Comparison of ENCODE assay signal across 8 mouse cellular contexts in the genomic region with DNA sequence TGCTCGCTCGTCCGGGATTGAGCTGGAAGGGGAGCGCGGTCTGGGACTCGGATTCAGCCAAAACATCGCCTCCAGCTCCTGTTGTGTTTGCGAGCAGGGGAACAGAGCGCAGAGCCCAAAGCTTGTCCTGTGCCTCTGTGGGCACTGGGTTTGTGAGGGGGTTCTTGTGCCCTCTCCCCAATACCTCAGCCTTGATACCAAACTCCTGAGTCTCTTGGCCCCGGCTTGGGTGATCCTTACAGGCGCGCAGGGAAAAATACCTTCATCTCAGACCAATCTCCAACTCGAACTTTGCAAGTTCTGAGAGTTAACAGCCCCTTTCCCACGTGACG. TPM values are rescaled to one million over a fixed set of nuclear protein-coding genes. Genes with fewer than 3 reads are reported as not detected.
A peak's percentile ranks its signal among the peaks of the same experiment; 100 is the strongest.
DNase-seq lines count a peak whose midpoint lies in the region; ATAC-seq and TF ChIP-seq lines count a peak whose summit lies in the region.

No protein-coding gene starts in this region.

- no peaks in the 10 kb centered on the region for H3K9me3 ChIP-seq in lung, postnatal 0 days (ENCODE audit: low read length)
- no peaks in the 10 kb centered on the region for H3K9me3 ChIP-seq in limb, embryonic 11.5 days (ENCODE audit: control insufficient read depth, low read length)

- no peak for ATAC-seq in lung, postnatal 0 days
- no peak for ATAC-seq in limb, embryonic 11.5 days (ENCODE audit: insufficient number of reproducible peaks, low FRiP score, low TSS enrichment, low read depth)
- no peak for ATAC-seq in megakaryocyte progenitor cell, adult 5-6 weeks (replicated peaks; ENCODE audit: poor library complexity)

- peaks cover 5% of the 10 kb centered on the region; the same call in 1 of the 2 replicates for H3K27me3 ChIP-seq in cerebellum, adult 2 months (ENCODE audit: control insufficient read depth, insufficient read depth, low read length)
- no peaks in the 10 kb centered on the region for H3K27me3 ChIP-seq in lung, postnatal 0 days (replicated peaks; ENCODE audit: insufficient read depth, low read length)
- no peaks in the 10 kb centered on the region for H3K27me3 ChIP-seq in limb, embryonic 11.5 days (ENCODE audit: control insufficient read depth, insufficient read depth, low read length)
- peaks cover 7% of the 10 kb centered on the region for H3K27me3 ChIP-seq in small intestine, adult 2 months (ENCODE audit: control insufficient read depth, insufficient read depth, low read length)

- H3K4me1 ChIP-seq in cerebellum, adult 2 months (ENCODE audit: control insufficient read depth, insufficient read depth, low read length): no peaks in the 10 kb centered on the region; the same call in 1 of the 2 replicates
- H3K4me1 ChIP-seq in lung, postnatal 0 days (ENCODE audit: insufficient read depth, low read depth, low read length): peaks cover 10% of the 10 kb centered on the region; the same call in 1 of the 2 replicates
- H3K4me1 ChIP-seq in limb, embryonic 11.5 days (ENCODE audit: control insufficient read depth, insufficient read depth, low read length): peaks cover 6% of the 10 kb centered on the region
- H3K4me1 ChIP-seq in small intestine, adult 2 months (ENCODE audit: control insufficient read depth, insufficient read depth, insufficient read length, low read length): no peaks in the 10 kb centered on the region

- no peaks in the 10 kb centered on the region for H3K36me3 ChIP-seq in lung, postnatal 0 days (ENCODE audit: insufficient read depth, low read length)
- no peaks in the 10 kb centered on the region for H3K36me3 ChIP-seq in limb, embryonic 11.5 days (ENCODE audit: control insufficient read depth, insufficient read depth, low read length)
- H3K36me3 ChIP-seq in small intestine, adult 2 months (ENCODE audit: control insufficient read depth, insufficient read depth, low read length): no peaks in the 10 kb centered on the region

- peak overlapping the region; percentile 29 for H3K4me3 ChIP-seq in cerebellum, adult 2 months (replicated peaks; ENCODE audit: insufficient read depth, low read depth, low read length)
- peak overlapping the region; percentile 77 for H3K4me3 ChIP-seq in lung, postnatal 0 days (ENCODE audit: low read depth, low read length)
- H3K4me3 ChIP-seq in limb, embryonic 11.5 days (ENCODE audit: low read depth, low read length): peak overlapping the region; percentile 84
- H3K4me3 ChIP-seq in small intestine, adult 2 months (ENCODE audit: low read depth, low read length): peak overlapping the region; percentile 66

- H3K4me2 ChIP-seq in lung, postnatal 0 days (replicated peaks; ENCODE audit: low read depth, low read length): peak overlapping the region; percentile 93
- H3K4me2 ChIP-seq in limb, embryonic 11.5 days (ENCODE audit: low read depth, severe bottlenecking): peak overlapping the region; percentile 79

- no peak for TF ChIP-seq EP300 in lung, postnatal 0 days (IDR thresholded peaks at IDR 0.05)

- no peak for TF ChIP-seq CTCF in cerebellum, adult 2 months (IDR thresholded peaks at IDR 0.05; ENCODE audit: borderline replicate concordance, insufficient read depth, low read depth, low read length)
- TF ChIP-seq CTCF in lung, postnatal 0 days (IDR thresholded peaks at IDR 0.05): no peak
- TF ChIP-seq CTCF in small intestine, adult 2 months (IDR thresholded peaks at IDR 0.05; ENCODE audit: extremely low read depth, insufficient read length, insufficient replicate concordance, low read depth, low read length): no peak

- no peak for DNase-seq in cerebellum, adult 2 months
- DNase-seq in cerebellum, postnatal 25 days: no peak
- DNase-seq in lung, postnatal 0 days (ENCODE audit: low spot score): peak; percentile 13
- no peak for DNase-seq in lung, postnatal 25 days (ENCODE audit: low spot score)
- DNase-seq in limb, embryonic 11.5 days (ENCODE audit: low spot score): no peak
- no peak for DNase-seq in urinary bladder, postnatal 36 days (ENCODE audit: low spot score in 2 of 2)

- WGBS in cerebellum, adult 2 months: 2% methylated on average over 15 of the region's 15 CpGs
- WGBS in lung, postnatal 0 days: 0% methylated on average over 15 of the region's 15 CpGs
- WGBS in limb, embryonic 11.5 days: 0% methylated on average over 15 of the region's 15 CpGs
- 5% methylated on average over 15 of the region's 15 CpGs for WGBS in small intestine, adult 2 months

- no peak overlapping the region for H3K27ac ChIP-seq in cerebellum, adult 2 months (ENCODE audit: insufficient read depth, low read length)
- H3K27ac ChIP-seq in lung, postnatal 0 days (ENCODE audit: low read length): peak overlapping the region; percentile 98
- peak overlapping the region; percentile 87 for H3K27ac ChIP-seq in limb, embryonic 11.5 days (replicated peaks; ENCODE audit: low read depth, low read length)
- peak overlapping the region; percentile 27 for H3K27ac ChIP-seq in small intestine, adult 2 months (ENCODE audit: insufficient read depth, low read depth, low read length)

- H3K9ac ChIP-seq in lung, postnatal 0 days (replicated peaks; ENCODE audit: low read depth): peak overlapping the region; percentile 76
- peak overlapping the region; percentile 79 for H3K9ac ChIP-seq in limb, embryonic 11.5 days (ENCODE audit: low read length)

- no peak for TF ChIP-seq POLR2A in cerebellum, adult 2 months (IDR thresholded peaks at IDR 0.05; ENCODE audit: borderline replicate concordance, insufficient read depth, low read length)
- TF ChIP-seq POLR2A in small intestine, adult 2 months (IDR thresholded peaks at IDR 0.05; ENCODE audit: low read depth, low read length): no peak

RNA-seq across cellular contexts. Expression of a gene that starts 0.7 kb away (rescaled TPM):
- 1.4 and 1.7 TPM in 2 replicates for polyA plus RNA-seq in cerebellum, adult 2 months (2012; rRNA removed)
- 4.9 and 5.2 TPM in 2 replicates for polyA plus RNA-seq in lung, postnatal 0 days (2015; fragmentation: Nextera tagmentation; extraction: Ambion mirVana)
- polyA plus RNA-seq in limb, embryonic 11.5 days (2014; fragmentation: Nextera tagmentation; extraction: Ambion mirVana): 8.8 and 9.5 TPM in 2 replicates
- 2.5 and 3.4 TPM in 2 replicates for polyA plus RNA-seq in small intestine, adult 2 months (2012; rRNA removed)
- total RNA-seq in megakaryocyte progenitor cell, adult 5-6 weeks (2015): 0.39 and 1.1 TPM in 2 replicates
- 0.37 and 0.64 TPM in 2 replicates for total RNA-seq in megakaryocyte progenitor cell, adult 5-6 weeks (2017)

RNA-seq across cellular contexts. Expression of a gene that starts 40.9 kb away (rescaled TPM):
- polyA plus RNA-seq in cerebellum, adult 2 months (2012; rRNA removed): 0.05 and 0.07 TPM in 2 replicates
- polyA plus RNA-seq in lung, postnatal 0 days (2015; fragmentation: Nextera tagmentation; extraction: Ambion mirVana): 4.1 and 6.3 TPM in 2 replicates
- 96.7 and 103 TPM in 2 replicates for polyA plus RNA-seq in limb, embryonic 11.5 days (2014; fragmentation: Nextera tagmentation; extraction: Ambion mirVana)
- 0.66 and 1.1 TPM in 2 replicates for polyA plus RNA-seq in small intestine, adult 2 months (2012; rRNA removed)
- 31.3 and 34.9 TPM in 2 replicates for total RNA-seq in megakaryocyte progenitor cell, adult 5-6 weeks (2015)
- total RNA-seq in megakaryocyte progenitor cell, adult 5-6 weeks (2017): 33.3 and 41.4 TPM in 2 replicates

Comparison
In these comparisons a context has a peak if more than half of its experiments do, and no peak if none do; other contexts are left out.
1. H3K4me3 ChIP-seq: peak in every context shown above with its lines; median percentile 84 in limb, embryonic 11.5 days; 77 in lung, postnatal 0 days; 66 in small intestine, adult 2 months; 29 in cerebellum, adult 2 months.
2. RNA of a gene that starts 40.9 kb away (polyA plus RNA-seq): 96.7 to 103 TPM in limb, embryonic 11.5 days; 4.1 to 6.3 TPM in lung, postnatal 0 days, 0.66 to 1.1 TPM in small intestine, adult 2 months and 0.05 to 0.07 TPM in cerebellum, adult 2 months; every median in the first group is over 10 times any median in the second.